Mouse (Mus musculus): ENCODE data around the gene Ap1m1. TPM values are rescaled to one million over a fixed set of nuclear protein-coding genes. Genes with fewer than 3 reads are reported as not detected.

Gene Ap1m1
- polyA plus RNA-seq, 1 experiment from 2014 or later: 120 TPM

GRCm38 (mm10) chr8:72261872-72262271, 22.1 kb downstream of the Ap1m1 start:
- H3K4me2 ChIP-seq (ENCODE audit: low read depth, low read length): no peak overlapping the region
- no peak overlapping the region for H3K9ac ChIP-seq (ENCODE audit: low read length)
- no peaks in the 10 kb centered on the region for H3K27me3 ChIP-seq (ENCODE audit: control insufficient read depth, insufficient read depth, low read length)
- peaks cover 3% of the 10 kb centered on the region; the same call in 1 of the 2 replicates for H3K36me3 ChIP-seq (ENCODE audit: control insufficient read depth, insufficient read depth)
- no peak overlapping the region for H3K27ac ChIP-seq (ENCODE audit: low read length)
- no peaks in the 10 kb centered on the region for H3K9me3 ChIP-seq (replicated peaks; ENCODE audit: control insufficient read depth, low read length)
- H3K4me1 ChIP-seq (ENCODE audit: control insufficient read depth, insufficient read depth, low read length): peaks cover 10% of the 10 kb centered on the region
- no peak overlapping the region for H3K4me3 ChIP-seq (ENCODE audit: low read length)
- WGBS: 41% methylated on average over 5 of the region's 5 CpGs
- ATAC-seq (replicated peaks; ENCODE audit: extremely low read depth, insufficient read depth, low FRiP score): no peak

GRCm38 (mm10) chr8:72262756-72263155, 22.9 kb downstream of the Ap1m1 start:
- Histone ChIP-seq H3K27ac (ENCODE audit: low read length) (no peak overlapping the region), H3K36me3 (ENCODE audit: control insufficient read depth, insufficient read depth) (no peaks in the 10 kb centered on the region), H3K27me3 (ENCODE audit: control insufficient read depth, insufficient read depth, low read length) (no peaks in the 10 kb centered on the region), H3K9ac (ENCODE audit: low read length) (no peak overlapping the region), H3K4me2 (ENCODE audit: low read depth, low read length) (no peak overlapping the region), H3K4me1 (ENCODE audit: control insufficient read depth, insufficient read depth, low read length) (peaks cover 10% of the 10 kb centered on the region), H3K9me3 (replicated peaks; ENCODE audit: control insufficient read depth, low read length) (no peaks in the 10 kb centered on the region), H3K4me3 (ENCODE audit: low read length) (no peak overlapping the region)
- WGBS: 91% methylated on average over 2 of the region's 2 CpGs
- ATAC-seq (replicated peaks; ENCODE audit: extremely low read depth, insufficient read depth, low FRiP score): no peak

- WGBS: 45% methylated on average over 7 of the region's 7 CpGs
- H3K4me3 ChIP-seq (ENCODE audit: low read length): no peak overlapping the region
- no peaks in the 10 kb centered on the region for H3K27me3 ChIP-seq (ENCODE audit: control insufficient read depth, insufficient read depth, low read length)
- no peak overlapping the region for H3K27ac ChIP-seq (ENCODE audit: low read length)
- H3K36me3 ChIP-seq (ENCODE audit: control insufficient read depth, insufficient read depth): no peaks in the 10 kb centered on the region
- H3K9ac ChIP-seq (ENCODE audit: low read length): no peak overlapping the region
- ATAC-seq (replicated peaks; ENCODE audit: extremely low read depth, insufficient read depth, low FRiP score): no peak
- H3K9me3 ChIP-seq (replicated peaks; ENCODE audit: control insufficient read depth, low read length): no peaks in the 10 kb centered on the region
- H3K4me2 ChIP-seq (ENCODE audit: low read depth, low read length): no peak overlapping the region
- H3K4me1 ChIP-seq (ENCODE audit: control insufficient read depth, insufficient read depth, low read length): peaks cover 15% of the 10 kb centered on the region
Observed at GRCm38 (mm10) chr8:72263451-72263850, 23.6 kb downstream of the Ap1m1 start.

- no peak overlapping the region for H3K9ac ChIP-seq (ENCODE audit: low read length)
- H3K4me1 ChIP-seq (ENCODE audit: control insufficient read depth, insufficient read depth, low read length): peaks cover 18% of the 10 kb centered on the region
- WGBS: 36% methylated on average over 6 of the region's 7 CpGs
- H3K9me3 ChIP-seq (replicated peaks; ENCODE audit: control insufficient read depth, low read length): no peaks in the 10 kb centered on the region
- ATAC-seq (replicated peaks; ENCODE audit: extremely low read depth, insufficient read depth, low FRiP score): no peak
- no peak overlapping the region for H3K4me2 ChIP-seq (ENCODE audit: low read depth, low read length)
- H3K27ac ChIP-seq (ENCODE audit: low read length): no peak overlapping the region
- H3K4me3 ChIP-seq (ENCODE audit: low read length): no peak overlapping the region
- no peaks in the 10 kb centered on the region for H3K36me3 ChIP-seq (ENCODE audit: control insufficient read depth, insufficient read depth)
- H3K27me3 ChIP-seq (ENCODE audit: control insufficient read depth, insufficient read depth, low read length): no peaks in the 10 kb centered on the region
Observed at GRCm38 (mm10) chr8:72265342-72265741, 25.5 kb downstream of the Ap1m1 start.

- Histone ChIP-seq H3K9ac (ENCODE audit: low read length) (no peak overlapping the region), H3K4me3 (ENCODE audit: low read length) (no peak overlapping the region), H3K4me2 (ENCODE audit: low read depth, low read length) (no peak overlapping the region), H3K36me3 (ENCODE audit: control insufficient read depth, insufficient read depth) (no peaks in the 10 kb centered on the region), H3K9me3 (replicated peaks; ENCODE audit: control insufficient read depth, low read length) (no peaks in the 10 kb centered on the region), H3K4me1 (ENCODE audit: control insufficient read depth, insufficient read depth, low read length) (peaks cover 7% of the 10 kb centered on the region; the same call in 1 of the 2 replicates), H3K27ac (ENCODE audit: low read length) (no peak overlapping the region), H3K27me3 (ENCODE audit: control insufficient read depth, insufficient read depth, low read length) (no peaks in the 10 kb centered on the region)
- ATAC-seq (replicated peaks; ENCODE audit: extremely low read depth, insufficient read depth, low FRiP score): no peak
Observed at GRCm38 (mm10) chr8:72266671-72267070, 26.9 kb downstream of the Ap1m1 start.

- H3K4me3 ChIP-seq (ENCODE audit: low read length): no peak overlapping the region
- H3K4me1 ChIP-seq (ENCODE audit: control insufficient read depth, insufficient read depth, low read length): peaks cover 7% of the 10 kb centered on the region; the same call in 1 of the 2 replicates
- no peaks in the 10 kb centered on the region for H3K27me3 ChIP-seq (ENCODE audit: control insufficient read depth, insufficient read depth, low read length)
- no peak overlapping the region for H3K4me2 ChIP-seq (ENCODE audit: low read depth, low read length)
- no peak overlapping the region for H3K9ac ChIP-seq (ENCODE audit: low read length)
- 99% methylated on average over 8 of the region's 8 CpGs for WGBS
- no peak overlapping the region for H3K27ac ChIP-seq (ENCODE audit: low read length)
- ATAC-seq (replicated peaks; ENCODE audit: extremely low read depth, insufficient read depth, low FRiP score): no peak
- no peaks in the 10 kb centered on the region for H3K36me3 ChIP-seq (ENCODE audit: control insufficient read depth, insufficient read depth)
- H3K9me3 ChIP-seq (replicated peaks; ENCODE audit: control insufficient read depth, low read length): no peaks in the 10 kb centered on the region
Observed at GRCm38 (mm10) chr8:72267106-72267505, 27.3 kb downstream of the Ap1m1 start.

GRCm38 (mm10) chr8:72268356-72268755, 28.5 kb downstream of the Ap1m1 start:
- no peaks in the 10 kb centered on the region for H3K9me3 ChIP-seq (replicated peaks; ENCODE audit: control insufficient read depth, low read length)
- peaks cover 7% of the 10 kb centered on the region; the same call in 1 of the 2 replicates for H3K4me1 ChIP-seq (ENCODE audit: control insufficient read depth, insufficient read depth, low read length)
- H3K9ac ChIP-seq (ENCODE audit: low read length): peak overlapping the region; percentile 32
- H3K4me3 ChIP-seq (ENCODE audit: low read length): no peak overlapping the region
- H3K4me2 ChIP-seq (ENCODE audit: low read depth, low read length): peak overlapping the region; percentile 33; the same call in 1 of the 2 replicates
- H3K27ac ChIP-seq (ENCODE audit: low read length): peak overlapping the region; percentile 87
- no peaks in the 10 kb centered on the region for H3K27me3 ChIP-seq (ENCODE audit: control insufficient read depth, insufficient read depth, low read length)
- peak; percentile 87 for ATAC-seq (replicated peaks; ENCODE audit: extremely low read depth, insufficient read depth, low FRiP score)
- 47% methylated on average over 15 of the region's 15 CpGs for WGBS
- no peaks in the 10 kb centered on the region for H3K36me3 ChIP-seq (ENCODE audit: control insufficient read depth, insufficient read depth)

- ATAC-seq (replicated peaks; ENCODE audit: extremely low read depth, insufficient read depth, low FRiP score): no peak
- Histone ChIP-seq H3K9me3 (replicated peaks; ENCODE audit: control insufficient read depth, low read length) (no peaks in the 10 kb centered on the region), H3K27me3 (ENCODE audit: control insufficient read depth, insufficient read depth, low read length) (no peaks in the 10 kb centered on the region), H3K4me2 (ENCODE audit: low read depth, low read length) (no peak overlapping the region), H3K36me3 (ENCODE audit: control insufficient read depth, insufficient read depth) (no peaks in the 10 kb centered on the region), H3K4me3 (ENCODE audit: low read length) (no peak overlapping the region), H3K4me1 (ENCODE audit: control insufficient read depth, insufficient read depth, low read length) (peaks cover 7% of the 10 kb centered on the region; the same call in 1 of the 2 replicates), H3K27ac (ENCODE audit: low read length) (no peak overlapping the region), H3K9ac (ENCODE audit: low read length) (no peak overlapping the region)
- WGBS: 87% methylated on average over 12 of the region's 12 CpGs
Observed at GRCm38 (mm10) chr8:72270606-72271005, 30.8 kb downstream of the Ap1m1 start.

GRCm38 (mm10) chr8:72271051-72271660, 31.3 kb downstream of the Ap1m1 start:
- Histone ChIP-seq H3K9ac (ENCODE audit: low read length) (no peak overlapping the region), H3K4me2 (ENCODE audit: low read depth, low read length) (no peak overlapping the region), H3K27me3 (ENCODE audit: control insufficient read depth, insufficient read depth, low read length) (no peaks in the 10 kb centered on the region), H3K9me3 (replicated peaks; ENCODE audit: control insufficient read depth, low read length) (no peaks in the 10 kb centered on the region), H3K27ac (ENCODE audit: low read length) (no peak overlapping the region), H3K4me1 (ENCODE audit: control insufficient read depth, insufficient read depth, low read length) (peaks cover 7% of the 10 kb centered on the region; the same call in 1 of the 2 replicates), H3K36me3 (ENCODE audit: control insufficient read depth, insufficient read depth) (no peaks in the 10 kb centered on the region), H3K4me3 (ENCODE audit: low read length) (no peak overlapping the region)
- WGBS: 66% methylated on average over 11 of the region's 11 CpGs
- no peak for ATAC-seq (replicated peaks; ENCODE audit: extremely low read depth, insufficient read depth, low FRiP score)
